Mouse (Mus musculus) CD4-positive, CD25-positive, alpha-beta regulatory T cell, adult 4 months (primary cell): Measurements from ENCODE around the gene Fbxw28. TPM values are rescaled to one million over a fixed set of nuclear protein-coding genes. Genes with fewer than 3 reads are reported as not detected.
"Not testable (repeated sequence)": the region's sequence is repeated elsewhere in the genome, so short reads cannot be mapped to it uniquely, and the experiment has no call there.

Source experiments
- ATAC-seq: one replicate; pipeline ENCODE4 v1.8.0; 2017
- polyA plus RNA-seq, 2 experiments: library from polyadenylated mRNA; unstranded; fragments of 100-300 nt; shearing (Covaris generic); gene quantifications; one replicate each; pipeline ENCODE4 v1.2.1; 2017

The Fbxw28 gene
- polyA plus RNA-seq, result not detected

DNA sequence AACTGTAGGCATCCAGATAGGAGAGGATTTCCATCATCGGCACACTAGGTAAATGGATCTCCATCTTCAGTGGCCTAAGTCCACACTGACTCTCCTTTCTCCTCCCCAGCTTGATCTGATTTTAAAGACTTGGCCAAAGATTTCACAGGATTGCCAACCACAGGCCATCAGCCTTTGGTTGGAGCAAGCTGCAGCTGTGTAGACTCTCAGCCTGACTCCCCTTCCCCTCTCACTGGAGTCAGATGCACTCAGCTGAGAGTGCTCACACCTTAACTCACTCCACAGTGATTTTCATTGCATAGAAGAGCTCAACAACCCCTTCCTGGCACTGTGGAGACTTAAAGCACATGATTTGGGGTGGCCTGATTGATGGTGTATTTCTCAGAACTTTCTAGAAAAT lies at the start of gene Fbxw28:
TSS of gene Fbxw28 (minus strand) at position 101 of the 400 bp plus-strand sequence.
- ATAC-seq, result not testable (repeated sequence)

DNA sequence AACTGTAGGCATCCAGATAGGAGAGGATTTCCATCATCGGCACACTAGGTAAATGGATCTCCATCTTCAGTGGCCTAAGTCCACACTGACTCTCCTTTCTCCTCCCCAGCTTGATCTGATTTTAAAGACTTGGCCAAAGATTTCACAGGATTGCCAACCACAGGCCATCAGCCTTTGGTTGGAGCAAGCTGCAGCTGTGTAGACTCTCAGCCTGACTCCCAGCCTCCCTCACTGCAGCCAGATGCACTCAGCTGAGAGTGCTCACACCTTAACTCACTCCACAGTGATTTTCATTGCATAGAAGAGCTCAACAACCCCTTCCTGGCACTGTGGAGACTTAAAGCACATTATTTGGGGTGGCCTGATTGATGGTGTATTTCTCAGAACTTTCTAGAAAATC lies 51.9 kb downstream of the Fbxw28 start, which contains the start of gene Fbxw14:
TSS of gene Fbxw14 (minus strand) at position 101 of the 400 bp plus-strand sequence.
- ATAC-seq, result not testable (repeated sequence)

Other genes with a start within 250 kb of the Fbxw28 start
- 1 to 10 TPM in 1 of 2 experiments, under 1 TPM in 1; 0.94 to 1.2 TPM for gene Plxnb1, start 244.3 kb downstream of the Fbxw28 start, polyA plus RNA-seq
- gene Fbxw21, start 177.6 kb downstream of the Fbxw28 start, polyA plus RNA-seq, result not detected
- not detected for gene Fbxw13, start 143.7 kb downstream of the Fbxw28 start, polyA plus RNA-seq
- gene Fbxw20, start 104.9 kb downstream of the Fbxw28 start, polyA plus RNA-seq, result not detected
- not detected for gene Fbxw14, start 52.0 kb downstream of the Fbxw28 start, polyA plus RNA-seq
- not detected for gene Fbxw22, start 64.6 kb upstream of the Fbxw28 start, polyA plus RNA-seq
- not detected for gene Fbxw16, start 109.5 kb upstream of the Fbxw28 start, polyA plus RNA-seq
- not detected for gene Fbxw19, start 156.2 kb upstream of the Fbxw28 start, polyA plus RNA-seq
- not detected for gene Fbxw15, start 228.6 kb upstream of the Fbxw28 start, polyA plus RNA-seq